Mouse (Mus musculus) midbrain, postnatal 0 days (tissue): ENCODE data around the gene Ccr9. TPM values are rescaled to one million over a fixed set of nuclear protein-coding genes. Genes with fewer than 3 reads are reported as not detected.
"Not testable (repeated sequence)": the region's sequence is repeated elsewhere in the genome, so short reads cannot be mapped to it uniquely, and the experiment has no call there.

ENCODE experiments used
- ATAC-seq: fragments of 200-750 bp; cut with Nextera tagmentation; 2 replicates; pipeline ENCODE4 v1.8.0; 2017; ENCODE audit warnings: moderate number of reproducible peaks, mild to moderate bottlenecking, moderate TSS enrichment, moderate library complexity; ENCODE audit not compliant: low FRiP score
- DNase-seq: peaks from one replicate; pipeline ENCODE4 v3.0.0-alpha.2; 2015; ENCODE audit warnings: low spot score
- H3K27ac ChIP-seq: fragments of 300-500 bp; sonication (generic); 2 replicates; pipeline ENCODE4 v1.5.1; 2014; ENCODE audit warnings: low read depth, mild to moderate bottlenecking, low read length, mixed read lengths
- H3K27me3 ChIP-seq: fragments of 300-500 bp; sonication (generic); 2 replicates; pipeline ENCODE4 v1.6.1; 2014; ENCODE audit warnings: low read length, control low read depth, mixed read lengths; ENCODE audit not compliant: insufficient read depth
- H3K36me3 ChIP-seq: fragments of 300-500 bp; sonication (generic); 2 replicates; pipeline ENCODE4 v1.6.1; 2014; ENCODE audit warnings: low read length, control low read depth, mixed read lengths; ENCODE audit not compliant: insufficient read depth
- H3K4me1 ChIP-seq: fragments of 300-500 bp; sonication (generic); 2 replicates; pipeline ENCODE4 v1.6.1; 2014; ENCODE audit warnings: mild to moderate bottlenecking, control low read depth, antibody characterized with exemption, low read length, mixed read lengths; ENCODE audit not compliant: insufficient read depth
- H3K4me2 ChIP-seq: fragments of 300-500 bp; sonication (generic); 2 replicates; pipeline ENCODE4 v1.6.1; 2014; ENCODE audit warnings: low read depth, mild to moderate bottlenecking, low read length, mixed read lengths; ENCODE audit not compliant: poor library complexity, severe bottlenecking
- H3K4me3 ChIP-seq: fragments of 300-500 bp; sonication (generic); 2 replicates; pipeline ENCODE4 v1.5.1; 2014; ENCODE audit warnings: low read depth, mild to moderate bottlenecking, low read length, moderate library complexity
- H3K9ac ChIP-seq: fragments of 300-500 bp; sonication (generic); replicated peaks from 2 replicates; pipeline ENCODE4 v1.6.1; 2014; ENCODE audit warnings: mild to moderate bottlenecking, low read length, moderate library complexity, mixed read lengths; ENCODE audit not compliant: poor library complexity, severe bottlenecking
- H3K9me3 ChIP-seq: fragments of 300-500 bp; sonication (generic); 2 replicates; pipeline ENCODE4 v1.6.1; 2016; ENCODE audit warnings: low read length, control low read depth
- CTCF ChIP-seq: IDR thresholded peaks from 2 replicates; pipeline ENCODE4 v1.5.1; 2016; ENCODE audit warnings: antibody characterized with exemption, mild to moderate bottlenecking
- WGBS: fragments of 180-500 bp; shearing (Covaris S2); extraction: QIAGEN DNeasy Blood & Tissue Kit; methylation state at CpG from one replicate; pipeline ENCODE4 v1.1.7; 2014; 5-methylcytosine and 5-hydroxymethylcytosine counted together
- polyA plus RNA-seq: library from polyadenylated mRNA; unstranded; fragments of >200 nt; fragmentation: Nextera tagmentation; extraction: Ambion mirVana; gene quantifications from 2 replicates; pipeline ENCODE4 v1.2.1, GENCODE M21; 2015
- total RNA-seq: library from RNA; depleted of rRNA; stranded (reverse); fragments of >200 nt; gene quantifications from 2 replicates; pipeline ENCODE4 v1.2.3, GENCODE M21; 2014

Ccr9 gene
- total and polyA plus RNA-seq, 2 experiments from 2014 or later = 0.05 to 0.28 TPM

- no peak for ATAC-seq
- Histone ChIP-seq H3K9me3 (no peaks in the 10 kb centered on the region), H3K9ac (no peak overlapping the region), H3K27ac (no peak overlapping the region), H3K36me3 (no peaks in the 10 kb centered on the region), H3K4me2 (no peak overlapping the region), H3K4me3 (no peak overlapping the region), H3K4me1 (no peaks in the 10 kb centered on the region), H3K27me3 (no peaks in the 10 kb centered on the region)
- WGBS = 73% methylated on average over 2 of the region's 2 CpGs
- no peak for DNase-seq
- TF ChIP-seq CTCF = no peak
Measured at GRCm38 (mm10) chr9:123722737-123723493, 44.7 kb downstream of the Ccr9 start.

GRCm38 (mm10) chr9:123731271-123731670, 53.0 kb downstream of the Ccr9 start:
- 74% methylated on average over 3 of the region's 3 CpGs for WGBS
- no peak overlapping the region for H3K27ac ChIP-seq
- no peak for ATAC-seq

GRCm38 (mm10) chr9:123734133-123734532, 55.9 kb downstream of the Ccr9 start:
- Histone ChIP-seq H3K4me1 (no peaks in the 10 kb centered on the region), H3K9me3 (no peaks in the 10 kb centered on the region), H3K36me3 (no peaks in the 10 kb centered on the region), H3K27me3 (no peaks in the 10 kb centered on the region; the same call in 1 of the 2 replicates), H3K9ac (no peak overlapping the region), H3K27ac (no peak overlapping the region), H3K4me2 (no peak overlapping the region), H3K4me3 (no peak overlapping the region)
- no peak for DNase-seq
- WGBS = 81% methylated on average over 3 of the region's 3 CpGs
- no peak for TF ChIP-seq CTCF
- no peak for ATAC-seq

More at GRCm38 (mm10) chr9:123731271-123731670, 53.0 kb downstream of the Ccr9 start:
- Histone ChIP-seq H3K27me3 (no peaks in the 10 kb centered on the region; the same call in 1 of the 2 replicates), H3K9me3 (no peaks in the 10 kb centered on the region), H3K4me1 (no peaks in the 10 kb centered on the region), H3K4me2 (no peak overlapping the region), H3K9ac (no peak overlapping the region), H3K36me3 (no peaks in the 10 kb centered on the region), H3K4me3 (no peak overlapping the region)
- no peak for TF ChIP-seq CTCF
- DNase-seq = no peak

- H3K9me3 ChIP-seq = no peaks in the 10 kb centered on the region
- no peaks in the 10 kb centered on the region for H3K4me1 ChIP-seq
- ATAC-seq (no peak), DNase-seq (no peak)
- H3K9ac ChIP-seq = no peak overlapping the region
- no peak overlapping the region for H3K27ac ChIP-seq
- H3K4me3 ChIP-seq = no peak overlapping the region
- no peaks in the 10 kb centered on the region for H3K36me3 ChIP-seq
- no peak for TF ChIP-seq CTCF
- no peaks in the 10 kb centered on the region for H3K27me3 ChIP-seq
- WGBS = 89% methylated on average over 4 of the region's 4 CpGs
- no peak overlapping the region for H3K4me2 ChIP-seq
Measured at GRCm38 (mm10) chr9:123740799-123741198, 62.6 kb downstream of the Ccr9 start.

GRCm38 (mm10) chr9:123749687-123750086, 71.4 kb downstream of the Ccr9 start:
- H3K9ac ChIP-seq, H3K4me2 ChIP-seq, H3K36me3 ChIP-seq, H3K4me1 ChIP-seq, H3K9me3 ChIP-seq, ATAC-seq, DNase-seq, H3K27ac ChIP-seq, H3K4me3 ChIP-seq, H3K27me3 ChIP-seq: not testable (repeated sequence)
- 95% methylated on average over 7 of the region's 8 CpGs for WGBS

GRCm38 (mm10) chr9:123754333-123754732, 76.1 kb downstream of the Ccr9 start:
- H3K4me2 ChIP-seq = no peak overlapping the region
- no peak overlapping the region for H3K4me3 ChIP-seq
- H3K36me3 ChIP-seq = no peaks in the 10 kb centered on the region
- no peak overlapping the region for H3K9ac ChIP-seq
- ATAC-seq (no peak), DNase-seq (no peak)
- no peak for TF ChIP-seq CTCF
- H3K4me1 ChIP-seq = no peaks in the 10 kb centered on the region
- 90% methylated on average over 4 of the region's 4 CpGs for WGBS
- no peak overlapping the region for H3K27ac ChIP-seq
- H3K27me3 ChIP-seq = no peaks in the 10 kb centered on the region
- no peaks in the 10 kb centered on the region for H3K9me3 ChIP-seq
